Mouse (Mus musculus): ENCODE results near the gene Haus5. TPM values are rescaled to one million over a fixed set of nuclear protein-coding genes. Genes with fewer than 3 reads are reported as not detected.

Haus5 gene
- polyA plus RNA-seq, 1 experiment from 2014 or later, result 52.4 TPM

Other genes with a start within 250 kb of the Haus5 start
- gene Hcst, start 245.1 kb downstream of the Haus5 start, polyA plus RNA-seq (2014; fragmentation: Nextera tagmentation; extraction: Ambion mirVana), result 0.43 and 0.45 TPM in 2 replicates
- gene Nfkbid, start 243.3 kb downstream of the Haus5 start, polyA plus RNA-seq (2014; fragmentation: Nextera tagmentation; extraction: Ambion mirVana), result 0.63 and 1.2 TPM in 2 replicates
- gene Aplp1, start 219.5 kb downstream of the Haus5 start, polyA plus RNA-seq (2014; fragmentation: Nextera tagmentation; extraction: Ambion mirVana), result 128 and 134 TPM in 2 replicates
- gene Kirrel2, start 207.3 kb downstream of the Haus5 start, polyA plus RNA-seq (2014; fragmentation: Nextera tagmentation; extraction: Ambion mirVana), result 0.58 and 0.61 TPM in 2 replicates
- gene Nphs1, start 206.7 kb downstream of the Haus5 start, polyA plus RNA-seq (2014; fragmentation: Nextera tagmentation; extraction: Ambion mirVana), result not detected in 2 replicates
- not detected in 2 replicates for gene Prodh2, start 171.4 kb downstream of the Haus5 start, polyA plus RNA-seq (2014; fragmentation: Nextera tagmentation; extraction: Ambion mirVana)
- 32.0 and 41.1 TPM in 2 replicates for gene Arhgap33, start 129.9 kb downstream of the Haus5 start, polyA plus RNA-seq (2014; fragmentation: Nextera tagmentation; extraction: Ambion mirVana)
- 4.2 and 4.6 TPM in 2 replicates for gene Hspb6, start 112.8 kb downstream of the Haus5 start, polyA plus RNA-seq (2014; fragmentation: Nextera tagmentation; extraction: Ambion mirVana)
- 11.3 and 11.5 TPM in 2 replicates for gene Proser3, start 112.7 kb downstream of the Haus5 start, polyA plus RNA-seq (2014; fragmentation: Nextera tagmentation; extraction: Ambion mirVana)
- gene Lin37, start 105.2 kb downstream of the Haus5 start, polyA plus RNA-seq (2014; fragmentation: Nextera tagmentation; extraction: Ambion mirVana), result 48.7 and 49.7 TPM in 2 replicates
- 90.7 and 94.8 TPM in 2 replicates for gene U2af1l4, start 101.7 kb downstream of the Haus5 start, polyA plus RNA-seq (2014; fragmentation: Nextera tagmentation; extraction: Ambion mirVana)
- 6.9 and 7.5 TPM in 2 replicates for gene Gm49396, start 101.7 kb downstream of the Haus5 start, polyA plus RNA-seq (2014; fragmentation: Nextera tagmentation; extraction: Ambion mirVana)
- 98.0 and 110 TPM in 2 replicates for gene Psenen, start 101.4 kb downstream of the Haus5 start, polyA plus RNA-seq (2014; fragmentation: Nextera tagmentation; extraction: Ambion mirVana)
- 4.0 and 4.1 TPM in 2 replicates for gene Igflr1, start 99.6 kb downstream of the Haus5 start, polyA plus RNA-seq (2014; fragmentation: Nextera tagmentation; extraction: Ambion mirVana)
- gene Kmt2b, start 76.3 kb downstream of the Haus5 start, polyA plus RNA-seq (2014; fragmentation: Nextera tagmentation; extraction: Ambion mirVana), result 10.3 and 10.7 TPM in 2 replicates
- 0.21 and 0.25 TPM in 2 replicates for gene Zbtb32, start 66.1 kb downstream of the Haus5 start, polyA plus RNA-seq (2014; fragmentation: Nextera tagmentation; extraction: Ambion mirVana)
- 0.67 and 1.0 TPM in 2 replicates for gene Upk1a, start 52.1 kb downstream of the Haus5 start, polyA plus RNA-seq (2014; fragmentation: Nextera tagmentation; extraction: Ambion mirVana)
- gene Cox6b1, start 38.8 kb downstream of the Haus5 start, polyA plus RNA-seq (2014; fragmentation: Nextera tagmentation; extraction: Ambion mirVana), result 791 and 797 TPM in 2 replicates
- not detected in 2 replicates for gene Etv2, start 29.1 kb downstream of the Haus5 start, polyA plus RNA-seq (2014; fragmentation: Nextera tagmentation; extraction: Ambion mirVana)
- 112 and 138 TPM in 2 replicates for gene Rbm42, start 14.7 kb downstream of the Haus5 start, polyA plus RNA-seq (2014; fragmentation: Nextera tagmentation; extraction: Ambion mirVana)
- not detected in 2 replicates for gene Pmis2, start 6.6 kb upstream of the Haus5 start, polyA plus RNA-seq (2014; fragmentation: Nextera tagmentation; extraction: Ambion mirVana)
- gene 2200002J24Rik, start 33.9 kb upstream of the Haus5 start, polyA plus RNA-seq (2014; fragmentation: Nextera tagmentation; extraction: Ambion mirVana), result not detected in 2 replicates
- 0.70 and 1.1 TPM in 2 replicates for gene Atp4a, start 47.2 kb upstream of the Haus5 start, polyA plus RNA-seq (2014; fragmentation: Nextera tagmentation; extraction: Ambion mirVana)
- 140 and 153 TPM in 2 replicates for gene Tmem147, start 64.5 kb upstream of the Haus5 start, polyA plus RNA-seq (2014; fragmentation: Nextera tagmentation; extraction: Ambion mirVana)
- 0.19 and 0.48 TPM in 2 replicates for gene Gapdhs, start 78.7 kb upstream of the Haus5 start, polyA plus RNA-seq (2014; fragmentation: Nextera tagmentation; extraction: Ambion mirVana)
- 0.54 and 1.1 TPM in 2 replicates for gene Sbsn, start 86.5 kb upstream of the Haus5 start, polyA plus RNA-seq (2014; fragmentation: Nextera tagmentation; extraction: Ambion mirVana)
- gene Dmkn, start 98.8 kb upstream of the Haus5 start, polyA plus RNA-seq (2014; fragmentation: Nextera tagmentation; extraction: Ambion mirVana), result not detected in 2 replicates
- not detected in 2 replicates for gene Krtdap, start 122.9 kb upstream of the Haus5 start, polyA plus RNA-seq (2014; fragmentation: Nextera tagmentation; extraction: Ambion mirVana)
- not detected in 2 replicates for gene Ffar2, start 158.8 kb upstream of the Haus5 start, polyA plus RNA-seq (2014; fragmentation: Nextera tagmentation; extraction: Ambion mirVana)
- not detected in 2 replicates for gene Ffar3, start 191.2 kb upstream of the Haus5 start, polyA plus RNA-seq (2014; fragmentation: Nextera tagmentation; extraction: Ambion mirVana)
- gene Ffar1, start 196.6 kb upstream of the Haus5 start, polyA plus RNA-seq (2014; fragmentation: Nextera tagmentation; extraction: Ambion mirVana), result not detected in 2 replicates
- gene Cd22, start 215.3 kb upstream of the Haus5 start, polyA plus RNA-seq (2014; fragmentation: Nextera tagmentation; extraction: Ambion mirVana), result not detected in 2 replicates
- gene Mag, start 249.9 kb upstream of the Haus5 start, polyA plus RNA-seq (2014; fragmentation: Nextera tagmentation; extraction: Ambion mirVana), result 0.44 and 0.47 TPM in 2 replicates

Data from midbrain, embryonic 11.5 days (tissue).